Mouse (Mus musculus): ENCODE data around the gene Ufsp1.

Ufsp1 gene

GRCm38 (mm10) chr5:137335066-137335465 lies 40.6 kb downstream of the Ufsp1 start:
- DNase-seq: no peak

- DNase-seq: no peak
Observed at GRCm38 (mm10) chr5:137337190-137337589, 42.8 kb downstream of the Ufsp1 start.

GRCm38 (mm10) chr5:137338256-137338655 lies 43.8 kb downstream of the Ufsp1 start:
- DNase-seq: peak; percentile 95

GRCm38 (mm10) chr5:137338663-137339289 lies 44.3 kb downstream of the Ufsp1 start:
- DNase-seq: peak; percentile 77

GRCm38 (mm10) chr5:137339290-137339979 lies 45.0 kb downstream of the Ufsp1 start:
- DNase-seq: peak; percentile 70

GRCm38 (mm10) chr5:137340222-137340621 lies 45.8 kb downstream of the Ufsp1 start:
- DNase-seq: no peak

GRCm38 (mm10) chr5:137342407-137343012 lies 48.1 kb downstream of the Ufsp1 start:
- DNase-seq: no peak

GRCm38 (mm10) chr5:137343412-137343811 lies 49.0 kb downstream of the Ufsp1 start:
- DNase-seq: no peak

- no peak for DNase-seq
Observed at GRCm38 (mm10) chr5:137343869-137344268, 49.4 kb downstream of the Ufsp1 start.
